Mouse (Mus musculus) naive thymus-derived CD4-positive, alpha-beta T cell, adult 5 months (primary cell): ENCODE data around the gene Gm29609. TPM values are rescaled to one million over a fixed set of nuclear protein-coding genes. Genes with fewer than 3 reads are reported as not detected.

ENCODE experiments used
- polyA plus RNA-seq: library from polyadenylated mRNA; unstranded; fragments of 100-300 nt; shearing (Covaris generic); gene quantifications from one replicate; pipeline ENCODE4 v1.2.1, GENCODE M21; 2017

Gm29609 gene
- 2.5 TPM for polyA plus RNA-seq

GRCm38 (mm10) chr5:31179766-31180630 lies at the start of gene Gm29609, which contains the start of gene Gtf3c2:
TSS of gene Gm29609 (minus strand) at chr5:31179911.
TSS of gene Gtf3c2 (minus strand) at chr5:31180144.

GRCm38 (mm10) chr5:31220448-31221303 lies 41.0 kb upstream of the Gm29609 start, which contains the start of gene Ppm1g:
TSS of gene Ppm1g (minus strand) at chr5:31220687.

GRCm38 (mm10) chr5:31201742-31202590 lies 22.3 kb upstream of the Gm29609 start, which contains the start of gene Zfp513:
TSS of gene Zfp513 (minus strand) at chr5:31202303.

GRCm38 (mm10) chr5:31192939-31193630 lies 13.4 kb upstream of the Gm29609 start, which contains the start of the genes Snx17 and Eif2b4:
TSS of gene Snx17 (plus strand) at chr5:31193227.
TSS of gene Eif2b4 (minus strand) at chr5:31193430.

GRCm38 (mm10) chr5:31154152-31154553 lies 25.6 kb downstream of the Gm29609 start, which contains the start of gene Mpv17:
TSS of gene Mpv17 (minus strand) at chr5:31154251.

GRCm38 (mm10) chr5:31138241-31138967 lies 41.3 kb downstream of the Gm29609 start, which contains the start of gene Ucn:
TSS of gene Ucn (minus strand) at chr5:31138829.

GRCm38 (mm10) chr5:31116354-31116753 lies 63.4 kb downstream of the Gm29609 start, which contains the start of gene Trim54:
TSS of gene Trim54 (plus strand) at chr5:31116712.

GRCm38 (mm10) chr5:31108000-31108490 lies 71.7 kb downstream of the Gm29609 start, which contains the start of gene Slc30a3:
TSS of gene Slc30a3 (minus strand) at chr5:31108237.

GRCm38 (mm10) chr5:31105814-31106335 lies 73.8 kb downstream of the Gm29609 start, which contains the start of gene Dnajc5g:
TSS of gene Dnajc5g (plus strand) at chr5:31106285.

Other genes starting within 250 kb of the Gm29609 start
- gene Cgref1, start 234.3 kb downstream of the Gm29609 start, polyA plus RNA-seq: not detected
- 231 TPM for gene Preb, start 219.6 kb downstream of the Gm29609 start, polyA plus RNA-seq
- not detected for gene Tcf23, start 211.2 kb downstream of the Gm29609 start, polyA plus RNA-seq
- 64.4 TPM for gene Atraid, start 131.6 kb downstream of the Gm29609 start, polyA plus RNA-seq
- gene Slc5a6, start 131.0 kb downstream of the Gm29609 start, polyA plus RNA-seq: 8.8 TPM
- gene Cad, start 125.1 kb downstream of the Gm29609 start, polyA plus RNA-seq: 24.5 TPM
- not detected for gene Dnajc5g, start 73.6 kb downstream of the Gm29609 start, polyA plus RNA-seq
- gene Slc30a3, start 71.7 kb downstream of the Gm29609 start, polyA plus RNA-seq: not detected
- gene Trim54, start 63.2 kb downstream of the Gm29609 start, polyA plus RNA-seq: not detected
- gene Ucn, start 41.1 kb downstream of the Gm29609 start, polyA plus RNA-seq: not detected
- gene Mpv17, start 25.7 kb downstream of the Gm29609 start, polyA plus RNA-seq: 15.3 TPM
- 94.7 TPM for gene Gtf3c2, start 233 bp upstream of the Gm29609 start, polyA plus RNA-seq
- gene Snx17, start 13.3 kb upstream of the Gm29609 start, polyA plus RNA-seq: 88.9 TPM
- 51.6 TPM for gene Eif2b4, start 13.5 kb upstream of the Gm29609 start, polyA plus RNA-seq
- 23.9 TPM for gene Zfp513, start 22.4 kb upstream of the Gm29609 start, polyA plus RNA-seq
- 169 TPM for gene Ppm1g, start 40.8 kb upstream of the Gm29609 start, polyA plus RNA-seq
- 259 TPM for gene Nrbp1, start 61.0 kb upstream of the Gm29609 start, polyA plus RNA-seq
- gene Gm9970, start 61.3 kb upstream of the Gm29609 start, polyA plus RNA-seq: 0.67 TPM
- gene Krtcap3, start 71.8 kb upstream of the Gm29609 start, polyA plus RNA-seq: 55.3 TPM
- gene Ift172, start 111.2 kb upstream of the Gm29609 start, polyA plus RNA-seq: 10.5 TPM
- gene Fndc4, start 116.2 kb upstream of the Gm29609 start, polyA plus RNA-seq: 0.90 TPM
- 0.51 TPM for gene Gckr, start 117.5 kb upstream of the Gm29609 start, polyA plus RNA-seq